20 mouse cellular contexts compared by ENCODE assay signal in the genomic region with DNA sequence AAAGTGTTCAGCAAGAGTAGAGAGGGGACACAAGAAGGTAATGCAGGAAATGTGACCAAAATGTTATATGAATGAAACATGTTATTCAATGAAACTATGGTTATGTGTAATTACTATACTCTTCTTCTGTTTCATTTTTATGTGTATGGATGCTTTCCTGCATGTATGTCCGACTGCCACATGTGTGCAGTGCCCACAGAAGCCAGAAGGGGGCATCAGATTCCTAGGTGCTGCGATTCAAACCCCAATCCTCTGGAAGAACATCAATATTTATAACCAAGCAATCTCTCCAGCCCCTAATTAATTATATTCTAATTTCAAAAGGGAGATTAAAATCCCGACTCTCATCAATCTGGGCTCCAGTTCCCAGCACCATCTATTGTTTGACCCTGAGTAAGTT.
DNase-seq lines count a peak whose midpoint lies in the region; ATAC-seq and TF ChIP-seq lines count a peak whose summit lies in the region.
"Had no signal": no experiment of that assay in that cellular context is flagged by ENCODE, and none has a peak within 500 bp of the region (broad histone marks: within the 10 kb centered on the region; RNA-seq: fewer than 3 reads in every experiment).

No protein-coding gene starts in this region.

- no peak for ATAC-seq in cerebellum, adult (ENCODE audit: insufficient number of reproducible peaks, low FRiP score, low TSS enrichment)
- ATAC-seq: liver, postnatal 0 days had no signal

- H3K36me3 ChIP-seq in E14TG2a.4 (ENCODE audit: insufficient read depth, low read length), result no peaks in the 10 kb centered on the region
- no peaks in the 10 kb centered on the region for H3K36me3 ChIP-seq in small intestine, adult 2 months (ENCODE audit: control insufficient read depth, insufficient read depth, low read length)
- H3K36me3 ChIP-seq: G1E; hindbrain, embryonic 15.5 days had no signal

- H3K27ac ChIP-seq in left cerebral cortex, adult 2 months, result no peak overlapping the region
- no peak overlapping the region for H3K27ac ChIP-seq in small intestine, adult 2 months (ENCODE audit: insufficient read depth, low read depth, low read length)
- H3K27ac ChIP-seq: hindbrain, embryonic 15.5 days had no signal

- WGBS in small intestine, adult 2 months, result 83% methylated on average over 3 of the region's 3 CpGs

- no peaks in the 10 kb centered on the region for H3K27me3 ChIP-seq in E14TG2a.4 (ENCODE audit: insufficient read depth, low read length)
- no peaks in the 10 kb centered on the region for H3K27me3 ChIP-seq in small intestine, adult 2 months (ENCODE audit: control insufficient read depth, insufficient read depth, low read length)
- H3K27me3 ChIP-seq: hindbrain, embryonic 15.5 days had no signal

- H3K4me1 ChIP-seq in E14TG2a.4 (replicated peaks; ENCODE audit: low read depth, low read length), result no peaks in the 10 kb centered on the region
- H3K4me1 ChIP-seq in small intestine, adult 2 months (ENCODE audit: control insufficient read depth, insufficient read depth, insufficient read length, low read length), result no peaks in the 10 kb centered on the region
- H3K4me1 ChIP-seq: hindbrain, embryonic 15.5 days had no signal

- intact Hi-C loops in left cerebral cortex, adult 2 months (cut with DNase I), result no loop called here
- intact Hi-C loops in left cerebral cortex, postnatal 36 days (cut with DNase I), result no loop called here

- TF ChIP-seq POLR2A in small intestine, adult 2 months (IDR thresholded peaks at IDR 0.05; ENCODE audit: low read depth, low read length), result no peak

- peak; percentile 7; the same call in 1 of the 2 replicates for TF ChIP-seq CTCF in left cerebral cortex, adult 2 months (IDR thresholded peaks at IDR 0.05)
- TF ChIP-seq CTCF in E14TG2a.4 (conservative IDR thresholded peaks at IDR 0.05; ENCODE audit: low read length), result peak; percentile 40
- peak; percentile 19; the same call in 1 of the 2 replicates for TF ChIP-seq CTCF in small intestine, adult 2 months (IDR thresholded peaks at IDR 0.05; ENCODE audit: extremely low read depth, insufficient read length, insufficient replicate concordance, low read depth, low read length)

- no peaks in the 10 kb centered on the region for H3K9me3 ChIP-seq in E14TG2a.4 (ENCODE audit: low read length)
- H3K9me3 ChIP-seq: hindbrain, embryonic 15.5 days had no signal

- DNase-seq in left cerebral cortex, adult 2 months (ENCODE audit: extremely low spot score in 1 of 2, low spot score in 2 of 2), result no peak
- DNase-seq in left cerebral cortex, postnatal 36 days (ENCODE audit: low spot score in 2 of 2), result no peak
- DNase-seq in NIH3T3 (ENCODE audit: low read depth), result peak; percentile 4
- no peak for DNase-seq in embryo, embryonic 10 days (ENCODE audit: low spot score)
- DNase-seq: adrenal gland, postnatal 25 days; cerebellum, postnatal 14 days; gastrocnemius, postnatal 14 days; heart, postnatal 10 days; kidney, adult 8-10 months; kidney, postnatal 36 days; liver; liver, postnatal 0 days; lung, postnatal 36 days; right cerebral cortex, postnatal 4 days; thymus, adult 18-20 months had no signal

- no peak overlapping the region for H3K4me3 ChIP-seq in left cerebral cortex, adult 2 months
- no peak overlapping the region for H3K4me3 ChIP-seq in E14TG2a.4 (replicated peaks; ENCODE audit: low read length)
- no peak overlapping the region for H3K4me3 ChIP-seq in small intestine, adult 2 months (ENCODE audit: low read depth, low read length)
- H3K4me3 ChIP-seq: hindbrain, embryonic 15.5 days had no signal
